Mouse (Mus musculus) frontal cortex, postnatal 14 days (tissue): Measurements from ENCODE around the gene Ubtf.
"Not testable (repeated sequence)": the region's sequence is repeated elsewhere in the genome, so short reads cannot be mapped to it uniquely, and the experiment has no call there.

Experiments
- DNase-seq, 2 experiments: peaks; one replicate each; pipeline ENCODE4 v3.0.0; 2022; ENCODE audit warnings: low spot score in 2 of 2

Gene Ubtf

GRCm38 (mm10) chr11:102295598-102296471, 23.7 kb downstream of the Ubtf start:
- no peak for DNase-seq

- no peak for DNase-seq
Observed at GRCm38 (mm10) chr11:102294887-102295597, 24.5 kb downstream of the Ubtf start.

GRCm38 (mm10) chr11:102294416-102294815, 25.1 kb downstream of the Ubtf start:
- DNase-seq, result no peak

GRCm38 (mm10) chr11:102293971-102294370, 25.6 kb downstream of the Ubtf start:
- no peak for DNase-seq

DNA sequence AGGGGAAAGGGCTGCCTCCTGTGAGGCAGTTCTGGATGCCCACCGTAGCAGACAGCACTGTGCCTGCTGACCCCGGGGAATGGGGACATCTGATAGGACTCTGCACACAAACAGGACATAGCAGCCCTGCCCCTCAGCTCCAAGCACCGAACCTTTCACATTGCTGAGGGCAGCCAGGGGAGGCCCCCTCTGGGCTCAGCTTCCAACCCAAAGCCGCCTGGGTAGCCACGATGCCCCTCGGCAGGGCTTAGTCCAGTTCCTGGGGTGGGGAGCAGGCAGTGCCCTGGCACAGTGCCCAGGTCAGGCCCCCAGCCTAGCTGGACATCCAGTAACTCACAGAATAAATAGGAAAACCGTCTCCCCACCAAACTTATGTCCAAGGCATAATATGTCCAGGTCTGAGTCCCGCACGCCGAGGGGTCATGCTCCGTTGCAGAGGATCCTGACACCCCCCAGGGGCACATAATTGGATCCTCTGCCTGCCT, 28.4 kb downstream of the Ubtf start:
- DNase-seq, result no peak

- no peak for DNase-seq
Observed at GRCm38 (mm10) chr11:102290141-102290540, 29.4 kb downstream of the Ubtf start.

GRCm38 (mm10) chr11:102289511-102290100, 29.9 kb downstream of the Ubtf start:
- DNase-seq, result no peak

DNA sequence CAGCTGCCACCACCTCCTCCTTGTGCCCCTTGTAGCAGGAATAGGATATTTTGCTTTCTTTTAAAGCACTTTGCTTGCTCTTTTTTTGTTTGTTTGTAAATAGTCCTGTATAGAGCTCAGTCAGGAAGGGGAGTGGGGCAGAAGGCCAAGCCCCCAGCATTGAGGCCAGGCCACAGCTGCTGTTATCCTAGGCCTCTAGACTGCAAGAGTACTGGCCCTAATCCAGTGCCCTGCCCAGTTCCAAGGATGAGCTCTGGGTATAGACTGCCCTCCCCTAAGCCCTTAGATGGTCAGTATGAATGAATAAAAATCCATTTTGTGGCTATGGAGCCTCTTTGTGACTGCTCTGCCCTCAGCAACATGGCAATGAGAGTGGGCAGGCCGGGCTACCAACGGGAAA, 30.6 kb downstream of the Ubtf start:
- DNase-seq, result no peak

DNA sequence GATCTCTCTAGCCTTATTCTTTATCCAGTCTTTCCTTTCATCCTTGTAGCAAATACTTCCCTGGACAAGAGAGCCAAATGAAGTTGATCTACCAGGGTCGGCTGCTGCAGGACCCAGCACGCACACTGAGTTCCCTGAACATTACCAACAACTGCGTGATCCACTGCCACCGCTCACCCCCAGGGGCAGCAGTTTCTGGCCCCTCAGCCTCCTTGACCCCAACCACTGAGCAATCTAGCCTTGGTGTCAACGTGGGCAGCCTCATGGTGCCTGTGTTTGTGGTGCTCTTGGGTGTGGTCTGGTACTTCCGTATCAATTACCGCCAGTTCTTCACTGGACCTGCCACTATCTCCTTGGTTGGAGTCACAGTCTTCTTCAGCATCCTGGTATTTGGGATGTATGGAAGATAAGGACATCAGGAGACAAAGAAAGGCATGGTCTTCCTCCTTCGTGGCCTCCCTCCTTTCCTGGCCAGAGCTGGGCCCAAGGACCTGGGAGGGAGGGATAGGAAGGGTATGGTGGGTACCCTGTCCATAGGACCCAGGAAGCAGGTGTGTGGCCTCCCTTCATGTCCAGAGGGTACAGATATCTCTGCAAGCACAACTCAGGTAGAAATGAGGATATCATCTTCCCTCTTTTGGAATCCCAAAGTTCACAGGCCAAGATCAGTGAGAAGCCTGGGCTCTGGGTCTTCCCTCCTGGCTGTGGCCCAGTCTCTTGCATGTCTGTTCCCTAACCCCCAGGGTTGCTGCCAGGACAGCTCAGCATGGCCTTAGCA, 31.3 kb downstream of the Ubtf start:
- no peak for DNase-seq

DNA sequence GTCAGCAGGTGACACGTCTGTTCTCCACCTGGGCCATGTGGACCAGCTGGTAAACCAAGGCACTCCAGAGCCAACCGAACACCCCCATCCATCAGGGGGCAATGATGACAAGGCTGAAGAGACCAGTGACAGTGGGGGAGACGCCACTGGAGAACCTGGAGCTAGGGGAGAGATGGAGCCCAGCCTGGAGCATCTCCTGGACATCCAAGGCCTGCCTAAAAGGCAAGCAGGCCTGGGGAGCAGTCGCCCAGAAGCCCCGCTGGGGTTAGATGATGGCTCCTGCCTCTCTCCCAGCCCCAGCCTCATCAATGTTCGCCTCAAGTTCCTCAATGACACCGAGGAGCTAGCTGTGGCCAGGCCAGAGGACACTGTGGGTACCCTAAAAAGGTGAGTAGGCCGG, 32.1 kb downstream of the Ubtf start:
- DNase-seq, result no peak

- DNase-seq, result no peak
Observed at GRCm38 (mm10) chr11:102285095-102285834, 34.3 kb downstream of the Ubtf start.

DNA sequence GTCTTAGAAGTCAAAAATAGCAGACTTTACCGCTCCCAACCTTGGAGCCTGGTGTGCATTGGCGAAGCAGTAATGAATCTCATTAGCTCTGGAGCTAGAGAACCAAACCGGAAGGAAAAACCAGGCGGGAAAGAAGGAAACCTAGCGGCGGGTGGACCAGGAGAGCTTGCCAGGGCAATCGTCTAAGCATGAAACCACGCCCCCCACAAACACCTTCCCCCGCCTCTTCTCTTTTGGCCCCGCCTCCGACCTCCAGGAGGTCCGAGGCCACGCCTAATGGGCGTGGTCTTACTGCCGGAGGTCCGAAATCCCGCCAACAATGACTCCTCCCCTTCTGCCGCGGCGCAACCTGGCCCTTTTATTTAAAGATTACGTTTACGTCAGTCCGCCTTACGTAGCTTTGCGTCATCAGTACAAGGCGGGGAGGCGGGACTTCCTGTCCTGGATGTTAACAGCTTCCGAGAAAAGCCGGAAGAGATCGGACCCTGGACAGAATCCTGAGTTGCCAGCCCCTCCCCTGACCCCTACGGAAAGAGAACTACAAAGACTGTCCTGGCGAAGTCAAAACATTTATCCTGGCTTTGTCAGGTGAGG, 34.9 kb downstream of the Ubtf start, which contains the start of gene Tmub2:
Gene Tmub2 (plus strand): TSS at position 431 of the 594 bp plus-strand sequence.
- DNase-seq, result peak; percentile 92 to 95

DNA sequence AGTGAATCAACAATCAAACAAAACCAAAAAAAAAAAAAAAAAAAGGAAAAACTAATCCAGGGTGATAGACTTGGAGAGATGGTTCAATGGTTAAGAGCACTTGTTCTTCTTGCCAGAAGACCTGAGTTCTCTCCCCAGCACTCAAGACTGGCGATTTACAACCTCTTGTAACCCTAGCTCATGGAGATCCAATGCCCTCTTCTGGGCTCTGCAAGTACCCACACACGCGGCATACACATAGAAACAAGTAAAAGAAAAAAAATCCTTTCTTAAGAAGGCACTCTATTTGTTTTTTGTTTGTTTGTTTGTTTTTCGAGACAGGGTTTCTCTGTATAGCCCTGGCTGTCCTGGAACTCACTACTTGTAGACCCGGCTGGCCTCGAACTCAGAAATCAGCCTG, 35.6 kb downstream of the Ubtf start:
- no peak for DNase-seq

DNA sequence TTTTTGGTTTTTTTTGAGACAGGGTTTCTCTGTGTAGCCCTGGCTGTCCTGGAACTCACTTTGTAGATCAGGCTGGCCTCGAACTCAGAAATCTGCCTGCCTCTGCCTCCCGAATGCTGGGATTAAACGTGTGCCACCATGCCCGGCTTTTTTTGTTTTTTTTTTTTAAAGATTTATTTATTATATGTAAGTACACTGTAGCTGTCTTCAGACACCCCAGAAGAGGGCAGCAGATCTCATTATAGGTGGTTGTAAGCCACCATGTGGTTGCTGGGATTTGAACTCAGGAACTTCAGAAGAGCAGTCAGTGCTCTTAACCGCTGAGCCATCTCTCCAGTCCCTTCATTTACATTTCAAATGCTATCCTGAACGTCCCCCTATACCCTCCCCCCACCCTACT, 39.3 kb downstream of the Ubtf start:
- DNase-seq, result not testable (repeated sequence)

- DNase-seq, result no peak
Observed at GRCm38 (mm10) chr11:102279595-102279994, 39.9 kb downstream of the Ubtf start.

DNA sequence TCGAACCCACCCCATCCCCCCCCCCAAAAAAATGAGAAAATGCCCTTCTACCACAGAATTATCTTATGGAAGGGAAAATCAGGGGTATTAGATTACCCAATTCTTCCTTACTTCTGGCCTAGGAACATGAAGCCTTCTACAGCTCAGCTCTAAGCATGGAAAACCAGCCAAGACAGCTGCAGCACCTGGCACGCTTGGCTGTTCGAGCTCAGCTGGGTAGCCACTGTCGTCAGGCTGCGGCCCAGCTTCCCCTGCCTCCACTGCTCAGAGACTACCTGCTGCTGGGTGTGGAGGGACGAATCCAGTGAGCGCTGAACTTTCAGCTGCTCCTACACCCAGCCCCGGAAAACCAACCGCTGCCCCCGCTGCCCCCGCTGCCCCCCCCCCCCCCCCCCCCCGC, 41.8 kb downstream of the Ubtf start:
- no peak for DNase-seq

GRCm38 (mm10) chr11:102276411-102276915, 43.1 kb downstream of the Ubtf start:
- DNase-seq, result no peak

GRCm38 (mm10) chr11:102268520-102269244, 50.9 kb downstream of the Ubtf start, which contains the start of gene Asb16:
Gene Asb16 (plus strand): TSS chr11:102268743.
- no peak for DNase-seq

DNA sequence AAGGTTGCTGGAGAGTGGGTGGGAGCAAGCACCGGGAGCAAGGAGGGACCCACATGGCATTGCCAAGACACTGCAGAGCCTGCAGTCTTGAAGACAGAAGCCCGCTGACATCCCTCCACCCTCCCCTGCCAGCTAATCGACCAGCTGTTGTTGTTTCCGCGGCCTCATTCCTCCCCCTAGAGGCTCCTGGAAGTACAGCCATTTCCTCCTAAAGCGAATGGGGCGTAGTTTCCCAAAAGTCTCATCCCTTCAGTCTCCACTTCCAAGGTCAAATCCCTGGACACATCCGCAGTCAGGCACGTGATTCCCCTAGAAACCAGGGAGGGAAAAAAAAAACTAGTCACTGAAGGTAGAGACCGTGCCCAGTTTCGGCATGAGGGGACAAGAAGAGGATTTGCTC, 52.1 kb downstream of the Ubtf start:
- peak; percentile 44 to 60 for DNase-seq
